Mouse (Mus musculus) skeletal muscle tissue, adult 2 months (tissue): ENCODE data around the gene Akr1b8.
"Not testable (repeated sequence)": the region's sequence is repeated elsewhere in the genome, so short reads cannot be mapped to it uniquely, and the experiment has no call there.

Experiments
- DNase-seq: peaks from one replicate; pipeline ENCODE4 v3.0.0-alpha.2; 2012; ENCODE audit warnings: low read depth, low spot score

Gene Akr1b8

DNA sequence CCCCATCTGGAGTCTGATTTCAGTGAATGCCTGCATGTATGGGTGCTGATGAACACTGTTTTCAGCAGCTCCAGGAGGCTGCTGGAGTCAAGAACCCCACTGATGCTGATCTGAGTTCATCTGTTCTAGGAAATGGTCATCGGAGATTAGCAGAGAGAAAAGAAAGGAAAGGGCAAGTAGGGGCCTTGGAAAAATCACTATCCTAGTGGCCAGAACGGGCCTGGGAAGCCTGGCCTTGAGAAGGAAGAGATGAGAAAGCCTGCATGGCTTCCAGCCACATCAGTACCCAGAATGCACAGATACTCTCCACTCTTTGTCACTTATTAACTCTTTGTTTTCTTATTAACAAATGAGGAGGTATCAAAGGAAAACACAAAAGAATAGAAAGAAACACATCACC lies 46.8 kb downstream of the Akr1b8 start:
- no peak for DNase-seq

- no peak for DNase-seq
Observed at GRCm38 (mm10) chr6:34406746-34407145, 52.8 kb downstream of the Akr1b8 start.

- no peak for DNase-seq
Observed at GRCm38 (mm10) chr6:34407403-34407802, 53.5 kb downstream of the Akr1b8 start.

GRCm38 (mm10) chr6:34412023-34412422 lies 58.1 kb downstream of the Akr1b8 start, which contains the start of gene Akr1b7:
Gene Akr1b7 (plus strand): TSS chr6:34412334.
- DNase-seq: no peak

- no peak for DNase-seq
Observed at GRCm38 (mm10) chr6:34412688-34413087, 58.8 kb downstream of the Akr1b8 start.

- not testable (repeated sequence) for DNase-seq
Observed at GRCm38 (mm10) chr6:34413386-34413785, 59.5 kb downstream of the Akr1b8 start.

- DNase-seq: no peak
Observed at GRCm38 (mm10) chr6:34416521-34416920, 62.6 kb downstream of the Akr1b8 start.
